ENCODE assay signal across 8 mouse cellular contexts in genomic region chr17:46384061-46384801, GRCm38 (mm10). TPM values are rescaled to one million over a fixed set of nuclear protein-coding genes. Genes with fewer than 3 reads are reported as not detected.
DNase-seq lines count a peak whose midpoint lies in the region; ATAC-seq and TF ChIP-seq lines count a peak whose summit lies in the region.

No protein-coding gene starts in this region.

- peaks cover 24% of the 10 kb centered on the region for H3K36me3 ChIP-seq in forebrain, embryonic 13.5 days (ENCODE audit: poor library complexity, severe bottlenecking)
- H3K36me3 ChIP-seq in hindbrain, embryonic 15.5 days, result peaks cover 13% of the 10 kb centered on the region
- peaks cover 18% of the 10 kb centered on the region for H3K36me3 ChIP-seq in limb, embryonic 15.5 days
- H3K36me3 ChIP-seq in myocyte (ENCODE audit: control insufficient read depth, insufficient read depth), result peaks cover 6% of the 10 kb centered on the region
- peaks cover 1% of the 10 kb centered on the region; the same call in 1 of the 2 replicates for H3K36me3 ChIP-seq in testis, adult 2 months (ENCODE audit: control insufficient read depth, insufficient read depth, low read length)

- no peaks in the 10 kb centered on the region for H3K27me3 ChIP-seq in forebrain, embryonic 13.5 days
- no peaks in the 10 kb centered on the region for H3K27me3 ChIP-seq in hindbrain, embryonic 15.5 days
- H3K27me3 ChIP-seq in limb, embryonic 15.5 days, result no peaks in the 10 kb centered on the region
- H3K27me3 ChIP-seq in myocyte (ENCODE audit: control insufficient read depth, insufficient read depth, insufficient read length), result no peaks in the 10 kb centered on the region
- H3K27me3 ChIP-seq in testis, adult 2 months (ENCODE audit: control insufficient read depth, insufficient read depth, low read length), result no peaks in the 10 kb centered on the region

- H3K9ac ChIP-seq in forebrain, embryonic 13.5 days, result peak overlapping the region; percentile 95
- peak overlapping the region; percentile 91 for H3K9ac ChIP-seq in hindbrain, embryonic 15.5 days
- peak overlapping the region; percentile 94 for H3K9ac ChIP-seq in limb, embryonic 15.5 days

- peaks cover 18% of the 10 kb centered on the region for H3K4me1 ChIP-seq in bone marrow macrophage, adult 2 months (ENCODE audit: control insufficient read depth, insufficient read depth, low read length)
- peaks cover 18% of the 10 kb centered on the region for H3K4me1 ChIP-seq in forebrain, embryonic 13.5 days
- H3K4me1 ChIP-seq in hindbrain, embryonic 15.5 days (replicated peaks), result peaks cover 17% of the 10 kb centered on the region
- peaks cover 15% of the 10 kb centered on the region for H3K4me1 ChIP-seq in limb, embryonic 15.5 days
- peaks cover 4% of the 10 kb centered on the region for H3K4me1 ChIP-seq in testis, adult 2 months (ENCODE audit: control insufficient read depth, insufficient read depth, low read length)

- peaks cover 4% of the 10 kb centered on the region for H3K79me2 ChIP-seq in myocyte (ENCODE audit: control insufficient read depth, insufficient read depth)

- DNase-seq in adrenal gland, adult (ENCODE audit: inconsistent age in 2 of 2, low spot score in 1 of 2), result peak; percentile 39 to 81
- no peak for DNase-seq in adrenal gland, adult 8-10 months

- H3K4me2 ChIP-seq in forebrain, embryonic 13.5 days, result peak overlapping the region; percentile 88
- peak overlapping the region; percentile 74 for H3K4me2 ChIP-seq in hindbrain, embryonic 15.5 days
- peak overlapping the region; percentile 80 for H3K4me2 ChIP-seq in limb, embryonic 15.5 days
- H3K4me2 ChIP-seq in myocyte (ENCODE audit: low read depth), result peak overlapping the region; percentile 75

- 0 out of 2 replicates have a peak, but pooled peaks have one; percentile 0 for ATAC-seq in forebrain, embryonic 13.5 days
- no peak for ATAC-seq in hindbrain, embryonic 15.5 days (ENCODE audit: low FRiP score, low read depth)
- ATAC-seq in limb, embryonic 15.5 days (ENCODE audit: insufficient number of reproducible peaks, low FRiP score, low TSS enrichment, low read depth), result no peak

- no peak for TF ChIP-seq POLR2A in bone marrow macrophage, adult 2 months (IDR thresholded peaks at IDR 0.05; ENCODE audit: borderline replicate concordance, low read depth, low read length)
- TF ChIP-seq POLR2A in myocyte (IDR thresholded peaks at IDR 0.05; ENCODE audit: insufficient read length, low read depth), result no peak
- no peak for TF ChIP-seq POLR2A in testis, adult 2 months (IDR thresholded peaks at IDR 0.05; ENCODE audit: control insufficient read depth, low read depth, low read length)

- no peak for TF ChIP-seq CTCF in bone marrow macrophage, adult 2 months (IDR thresholded peaks at IDR 0.05; ENCODE audit: low read depth, low read length)
- TF ChIP-seq CTCF in testis, adult 2 months (IDR thresholded peaks at IDR 0.05; ENCODE audit: control insufficient read depth, insufficient read depth, insufficient replicate concordance, low read depth, low read length), result no peak

- H3ac ChIP-seq in myocyte (ENCODE audit: control insufficient read depth, insufficient read length), result peak overlapping the region; percentile 90

- peak overlapping the region; percentile 67; the same call in 1 of the 2 replicates for H3K27ac ChIP-seq in bone marrow macrophage, adult 2 months (ENCODE audit: insufficient read depth, low read depth, low read length)
- peak overlapping the region; percentile 90 for H3K27ac ChIP-seq in forebrain, embryonic 13.5 days
- H3K27ac ChIP-seq in hindbrain, embryonic 15.5 days (replicated peaks), result peak overlapping the region; percentile 94
- H3K27ac ChIP-seq in limb, embryonic 15.5 days, result peak overlapping the region; percentile 93
- peak overlapping the region; percentile 94 for H3K27ac ChIP-seq in testis, adult 2 months (ENCODE audit: control insufficient read depth, insufficient read depth, low read depth, low read length)

- whole genome bisulfite sequencing in forebrain, embryonic 13.5 days, result under 1% methylated on average over 66 of the region's 70 CpGs
- under 1% methylated on average over 69 of the region's 70 CpGs for WGBS in hindbrain, embryonic 15.5 days
- WGBS in limb, embryonic 15.5 days, result 2% methylated on average over 65 of the region's 70 CpGs

- no peaks in the 10 kb centered on the region for H3K9me3 ChIP-seq in forebrain, embryonic 13.5 days (replicated peaks)
- no peaks in the 10 kb centered on the region for H3K9me3 ChIP-seq in hindbrain, embryonic 15.5 days
- H3K9me3 ChIP-seq in limb, embryonic 15.5 days, result no peaks in the 10 kb centered on the region

- H3K4me3 ChIP-seq in bone marrow macrophage, adult 2 months (ENCODE audit: insufficient read depth, low read length), result peak overlapping the region; percentile 91
- H3K4me3 ChIP-seq in forebrain, embryonic 13.5 days, result peak overlapping the region; percentile 95
- H3K4me3 ChIP-seq in hindbrain, embryonic 15.5 days, result peak overlapping the region; percentile 89
- H3K4me3 ChIP-seq in limb, embryonic 15.5 days, result peak overlapping the region; percentile 96
- peak overlapping the region; percentile 35 for H3K4me3 ChIP-seq in myocyte
- H3K4me3 ChIP-seq in testis, adult 2 months (ENCODE audit: control insufficient read depth, low read depth, low read length), result peak overlapping the region; percentile 80

TF ChIP-seq in myocyte, 11 proteins besides CTCF, POLR2A, EP300 and RAD21:
- TF ChIP-seq TCF12 (IDR thresholded peaks at IDR 0.05; ENCODE audit: insufficient read depth, poor library complexity, severe bottlenecking), result no peak
- TF ChIP-seq SRF (IDR thresholded peaks at IDR 0.05; ENCODE audit: control insufficient read depth, insufficient read length, low read depth), result no peak
- no peak for TF ChIP-seq MYOG (IDR thresholded peaks at IDR 0.05; ENCODE audit: control insufficient read depth in 1 of 3, insufficient read depth in 1 of 3, insufficient read length in 2 of 3, low read depth in 2 of 3)
- no peak for TF ChIP-seq USF1 (IDR thresholded peaks at IDR 0.05; ENCODE audit: low read depth)
- no peak for TF ChIP-seq E2F4 (IDR thresholded peaks at IDR 0.05; ENCODE audit: insufficient read depth)

RNA-seq across cellular contexts. Expression of gene Zfp318, which starts 0.7 kb away (rescaled TPM):
- 10 to 100 TPM; 21.0 to 35.6 (median 27.4) TPM for total RNA-seq in adrenal gland, adult 8-10 months (2022)
- 21.7 and 26.2 TPM in 2 replicates for polyA plus RNA-seq in bone marrow macrophage, adult 2 months (2012; ENCODE audit: insufficient read depth, insufficient read length, missing spikeins)
- 7.2 and 11.0 TPM in 2 replicates for polyA plus RNA-seq in forebrain, embryonic 13.5 days (2015; fragmentation: Nextera tagmentation; extraction: Ambion mirVana)
- polyA plus RNA-seq in hindbrain, embryonic 15.5 days (2015; fragmentation: Nextera tagmentation; extraction: Ambion mirVana), result 18.3 and 20.4 TPM in 2 replicates
- 7.2 and 11.9 TPM in 2 replicates for polyA plus RNA-seq in limb, embryonic 15.5 days (2015; fragmentation: Nextera tagmentation; extraction: Ambion mirVana)
- polyA plus RNA-seq in myocyte (2012; fragmentation: generic; extraction: Trizol), result 4.2 TPM
- polyA plus RNA-seq in testis, adult 2 months (2012; rRNA removed), result 71.7 and 73.7 TPM in 2 replicates

RNA-seq across cellular contexts. Expression of gene Crip3, which starts 44.5 kb away (rescaled TPM):
- total RNA-seq in adrenal gland, adult 8-10 months (2022), result 1 to 10 TPM in 3 of 4 experiments, under 1 TPM in 1; 0.58 to 3.1 (median 2.2) TPM
- polyA plus RNA-seq in bone marrow macrophage, adult 2 months (2012; ENCODE audit: insufficient read depth, insufficient read length, missing spikeins), result not detected in 2 replicates
- polyA plus RNA-seq in forebrain, embryonic 13.5 days (2015; fragmentation: Nextera tagmentation; extraction: Ambion mirVana), result 0.75 and 0.89 TPM in 2 replicates
- polyA plus RNA-seq in hindbrain, embryonic 15.5 days (2015; fragmentation: Nextera tagmentation; extraction: Ambion mirVana), result 2.8 and 3.0 TPM in 2 replicates
- polyA plus RNA-seq in limb, embryonic 15.5 days (2015; fragmentation: Nextera tagmentation; extraction: Ambion mirVana), result 1.8 and 2.0 TPM in 2 replicates
- polyA plus RNA-seq in myocyte (2012; fragmentation: generic; extraction: Trizol), result not detected
- polyA plus RNA-seq in testis, adult 2 months (2012; rRNA removed), result 7.4 and 8.5 TPM in 2 replicates

RNA-seq across cellular contexts. Expression of gene Slc22a7, which starts 54.0 kb away (rescaled TPM):
- total RNA-seq in adrenal gland, adult 8-10 months (2022), result not detected
- not detected in 2 replicates for polyA plus RNA-seq in bone marrow macrophage, adult 2 months (2012; ENCODE audit: insufficient read depth, insufficient read length, missing spikeins)
- 0.13 TPM in 1 of 2 replicates, not detected in the other for polyA plus RNA-seq in forebrain, embryonic 13.5 days (2015; fragmentation: Nextera tagmentation; extraction: Ambion mirVana)
- 0.10 TPM in 1 of 2 replicates, not detected in the other for polyA plus RNA-seq in hindbrain, embryonic 15.5 days (2015; fragmentation: Nextera tagmentation; extraction: Ambion mirVana)
- not detected in 2 replicates for polyA plus RNA-seq in limb, embryonic 15.5 days (2015; fragmentation: Nextera tagmentation; extraction: Ambion mirVana)
- not detected for polyA plus RNA-seq in myocyte (2012; fragmentation: generic; extraction: Trizol)
- polyA plus RNA-seq in testis, adult 2 months (2012; rRNA removed), result 1.3 and 1.5 TPM in 2 replicates

RNA-seq across cellular contexts. Expression of gene Abcc10, which starts 56.1 kb away (rescaled TPM):
- total RNA-seq in adrenal gland, adult 8-10 months (2022), result 10 to 100 TPM in 2 of 4 experiments, 1 to 10 TPM in 2; 6.9 to 17.3 (median 11.9) TPM
- polyA plus RNA-seq in bone marrow macrophage, adult 2 months (2012; ENCODE audit: insufficient read depth, insufficient read length, missing spikeins), result 5.4 and 7.2 TPM in 2 replicates
- polyA plus RNA-seq in forebrain, embryonic 13.5 days (2015; fragmentation: Nextera tagmentation; extraction: Ambion mirVana), result 6.3 and 6.4 TPM in 2 replicates
- 9.1 and 9.6 TPM in 2 replicates for polyA plus RNA-seq in hindbrain, embryonic 15.5 days (2015; fragmentation: Nextera tagmentation; extraction: Ambion mirVana)
- 5.9 and 6.3 TPM in 2 replicates for polyA plus RNA-seq in limb, embryonic 15.5 days (2015; fragmentation: Nextera tagmentation; extraction: Ambion mirVana)
- polyA plus RNA-seq in myocyte (2012; fragmentation: generic; extraction: Trizol), result 4.6 TPM
- polyA plus RNA-seq in testis, adult 2 months (2012; rRNA removed), result 8.8 and 8.9 TPM in 2 replicates

Comparison
In these comparisons a context has a peak if more than half of its experiments do, and no peak if none do; other contexts are left out.
1. H3K4me3 ChIP-seq: peak in every context shown above with its lines; median percentile 96 in limb, embryonic 15.5 days; 95 in forebrain, embryonic 13.5 days; 91 in bone marrow macrophage, adult 2 months; 89 in hindbrain, embryonic 15.5 days; 80 in testis, adult 2 months; 35 in myocyte.